Mouse (Mus musculus): ENCODE data around the gene Tm4sf5.
A peak's percentile ranks its signal among the peaks of the same experiment; 100 is the strongest.

DNA sequence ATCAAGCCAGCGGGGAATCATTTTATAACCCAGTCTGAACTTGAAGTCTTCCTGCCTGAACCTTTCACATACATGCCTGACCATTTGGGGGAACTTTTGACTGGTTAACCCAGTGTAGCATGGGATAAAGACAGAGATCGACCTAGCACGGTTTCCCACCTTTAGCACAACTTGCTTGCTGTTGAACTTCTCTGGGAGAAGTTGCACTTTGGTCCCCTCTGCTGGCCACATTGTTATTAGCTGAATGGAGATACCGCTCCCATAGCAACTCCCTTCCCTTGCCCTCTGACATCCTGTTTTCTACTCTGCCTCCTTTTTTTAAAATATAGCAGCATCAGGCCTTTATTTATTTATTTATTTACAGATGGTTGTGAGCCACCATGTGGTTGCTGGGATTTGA lies 1.3 kb downstream of the Tm4sf5 start:
- no peak for TF ChIP-seq EP300 (IDR thresholded peaks at IDR 0.05; ENCODE audit: low read depth)
- peak; percentile 73 for TF ChIP-seq CTCF (IDR thresholded peaks at IDR 0.05; ENCODE audit: low read depth)

Measured in liver, embryonic 14.5 days (tissue).